In genomic region chr5:105986401-105986800, GRCm38 (mm10) we compare ENCODE assay signal across 8 mouse cellular contexts.
DNase-seq lines count a peak whose midpoint lies in the region; ATAC-seq and TF ChIP-seq lines count a peak whose summit lies in the region.

No protein-coding gene starts in this region.

- peak; percentile 70 for TF ChIP-seq CTCF in intestine, postnatal 0 days (IDR thresholded peaks at IDR 0.05; ENCODE audit: low read depth)
- peak; percentile 11 to 57 (median 48) for TF ChIP-seq CTCF in MEL (IDR thresholded peaks at IDR 0.05 in 2 of 3, conservative IDR thresholded peaks at IDR 0.05 in 1 of 3; ENCODE audit: control insufficient read depth in 1 of 3, insufficient read depth in 1 of 3, low read depth in 2 of 3, low read length in 3 of 3, poor library complexity in 1 of 3, severe bottlenecking in 1 of 3)

- peak; percentile 62 for TF ChIP-seq RAD21 in MEL (IDR thresholded peaks at IDR 0.05; ENCODE audit: low read depth, low read length)

- H3K79me2 ChIP-seq in MEL (ENCODE audit: control insufficient read depth, insufficient read depth, low read length, poor library complexity), result no peaks in the 10 kb centered on the region

- no peak for ATAC-seq in intestine, postnatal 0 days
- ATAC-seq in intestine, embryonic 15.5 days, result no peak
- no peak for ATAC-seq in hindbrain, embryonic 14.5 days (ENCODE audit: low FRiP score)
- ATAC-seq in midbrain, embryonic 13.5 days, result 0 out of 2 replicates have a peak, but pooled peaks have one; percentile 62

- no peak overlapping the region for H3K27ac ChIP-seq in intestine, postnatal 0 days (ENCODE audit: low read depth, low read length)
- H3K27ac ChIP-seq in intestine, embryonic 15.5 days, result no peak overlapping the region
- H3K27ac ChIP-seq in MEL (ENCODE audit: control insufficient read depth, low read depth, low read length), result no peak overlapping the region
- no peak overlapping the region for H3K27ac ChIP-seq in hindbrain, embryonic 14.5 days
- no peak overlapping the region for H3K27ac ChIP-seq in midbrain, embryonic 13.5 days

- no peaks in the 10 kb centered on the region for H3K9me3 ChIP-seq in intestine, postnatal 0 days (ENCODE audit: control insufficient read depth)
- no peaks in the 10 kb centered on the region for H3K9me3 ChIP-seq in intestine, embryonic 15.5 days
- no peaks in the 10 kb centered on the region for H3K9me3 ChIP-seq in MEL (replicated peaks; ENCODE audit: insufficient read depth, low read length)
- H3K9me3 ChIP-seq in hindbrain, embryonic 14.5 days (ENCODE audit: control insufficient read depth, low read length), result no peaks in the 10 kb centered on the region
- no peaks in the 10 kb centered on the region for H3K9me3 ChIP-seq in midbrain, embryonic 13.5 days

- no peak for TF ChIP-seq EP300 in MEL (IDR thresholded peaks at IDR 0.05; ENCODE audit: low read depth in 1 of 2, low read length in 2 of 2)

- no peaks in the 10 kb centered on the region for H3K27me3 ChIP-seq in intestine, postnatal 0 days (replicated peaks; ENCODE audit: control insufficient read depth, insufficient read depth, low read length)
- no peaks in the 10 kb centered on the region for H3K27me3 ChIP-seq in intestine, embryonic 15.5 days (replicated peaks)
- no peaks in the 10 kb centered on the region; a peak in 1 of 4 replicates for H3K27me3 ChIP-seq in MEL (ENCODE audit: control insufficient read depth in 1 of 2, insufficient read depth in 2 of 2, low read length in 2 of 2)
- H3K27me3 ChIP-seq in hindbrain, embryonic 14.5 days (ENCODE audit: control insufficient read depth, insufficient read depth, low read length), result no peaks in the 10 kb centered on the region
- H3K27me3 ChIP-seq in midbrain, embryonic 13.5 days, result no peaks in the 10 kb centered on the region

- H3K4me3 ChIP-seq in intestine, postnatal 0 days (ENCODE audit: low read depth, low read length), result no peak overlapping the region
- H3K4me3 ChIP-seq in intestine, embryonic 15.5 days (replicated peaks), result no peak overlapping the region
- H3K4me3 ChIP-seq in MEL (ENCODE audit: control insufficient read depth in 1 of 2, insufficient read depth in 1 of 2, low read depth in 2 of 2, low read length in 2 of 2), result no peak overlapping the region
- H3K4me3 ChIP-seq in hindbrain, embryonic 14.5 days (replicated peaks; ENCODE audit: low read length), result no peak overlapping the region
- no peak overlapping the region for H3K4me3 ChIP-seq in midbrain, embryonic 13.5 days (replicated peaks)

- WGBS in intestine, postnatal 0 days, result 38% methylated on average over 7 of the region's 7 CpGs
- WGBS in intestine, embryonic 15.5 days, result 38% methylated on average over 7 of the region's 7 CpGs
- 41% methylated on average over 7 of the region's 7 CpGs for WGBS in hindbrain, embryonic 14.5 days
- 35% methylated on average over 7 of the region's 7 CpGs for WGBS in midbrain, embryonic 13.5 days

- H3K9ac ChIP-seq in intestine, postnatal 0 days (ENCODE audit: low read depth, low read length), result no peak overlapping the region
- H3K9ac ChIP-seq in intestine, embryonic 15.5 days, result no peak overlapping the region
- no peak overlapping the region for H3K9ac ChIP-seq in MEL (ENCODE audit: control insufficient read depth, low read depth, low read length, poor library complexity, severe bottlenecking)
- no peak overlapping the region for H3K9ac ChIP-seq in hindbrain, embryonic 14.5 days
- no peak overlapping the region for H3K9ac ChIP-seq in midbrain, embryonic 13.5 days (replicated peaks)

- TF ChIP-seq POLR2A in MEL (IDR thresholded peaks at IDR 0.05; ENCODE audit: control insufficient read depth in 1 of 2, insufficient read depth in 1 of 2, low read depth in 1 of 2, low read length in 2 of 2, poor library complexity in 1 of 2), result no peak

- no peak overlapping the region for H3K4me2 ChIP-seq in intestine, postnatal 0 days (replicated peaks; ENCODE audit: low read depth)
- H3K4me2 ChIP-seq in intestine, embryonic 15.5 days (replicated peaks), result no peak overlapping the region
- H3K4me2 ChIP-seq in hindbrain, embryonic 14.5 days (replicated peaks), result no peak overlapping the region
- no peak overlapping the region for H3K4me2 ChIP-seq in midbrain, embryonic 13.5 days (replicated peaks)

- DNase-seq in MEL (ENCODE audit: low read depth, low spot score), result peak; percentile 39
- DNase-seq in cerebellum, adult 11 months, result peak; percentile 56
- DNase-seq in hindbrain, embryonic 14.5 days (ENCODE audit: low spot score), result peak; percentile 85
- no peak for DNase-seq in spleen, postnatal 4 days (ENCODE audit: low spot score in 2 of 2)
- DNase-seq in urinary bladder, postnatal 14 days (ENCODE audit: low spot score), result no peak

- H3K4me1 ChIP-seq in intestine, postnatal 0 days (replicated peaks; ENCODE audit: control insufficient read depth, insufficient read depth, low read length), result no peaks in the 10 kb centered on the region
- no peaks in the 10 kb centered on the region for H3K4me1 ChIP-seq in intestine, embryonic 15.5 days (replicated peaks)
- no peaks in the 10 kb centered on the region for H3K4me1 ChIP-seq in MEL (ENCODE audit: control insufficient read depth in 1 of 2, insufficient read depth in 2 of 2, low read length in 2 of 2)
- H3K4me1 ChIP-seq in hindbrain, embryonic 14.5 days (replicated peaks; ENCODE audit: control insufficient read depth, insufficient read depth, low read length), result no peaks in the 10 kb centered on the region
- no peaks in the 10 kb centered on the region for H3K4me1 ChIP-seq in midbrain, embryonic 13.5 days (replicated peaks)

- no peaks in the 10 kb centered on the region for H3K36me3 ChIP-seq in intestine, postnatal 0 days (ENCODE audit: control insufficient read depth, insufficient read depth)
- no peaks in the 10 kb centered on the region for H3K36me3 ChIP-seq in intestine, embryonic 15.5 days
- no peaks in the 10 kb centered on the region for H3K36me3 ChIP-seq in MEL (ENCODE audit: control insufficient read depth in 1 of 2, insufficient read depth in 2 of 2, low read length in 2 of 2)
- H3K36me3 ChIP-seq in hindbrain, embryonic 14.5 days (replicated peaks; ENCODE audit: control insufficient read depth, insufficient read depth), result no peaks in the 10 kb centered on the region
- no peaks in the 10 kb centered on the region for H3K36me3 ChIP-seq in midbrain, embryonic 13.5 days

TF ChIP-seq in MEL, 35 proteins besides CTCF, POLR2A, EP300 and RAD21:
- TF ChIP-seq ZC3H11A (IDR thresholded peaks at IDR 0.05; ENCODE audit: low read depth, low read length) (peak; percentile 37; the same call in 1 of the 2 replicates), SMC3 (IDR thresholded peaks at IDR 0.05; ENCODE audit: low read depth, low read length) (peak; percentile 44), CHD1 (IDR thresholded peaks at IDR 0.05; ENCODE audit: low read depth, low read length) (no peak)
TF ChIP-seq in MEL: peak in this region for 2.

Comparison
In these comparisons a context has a peak if more than half of its experiments do, and no peak if none do; other contexts are left out.
1. DNase-seq: peak in MEL (single experiment), cerebellum, adult 11 months (single experiment) and hindbrain, embryonic 14.5 days (single experiment); none in spleen, postnatal 4 days (0 of 2) and urinary bladder, postnatal 14 days (single experiment).